Mouse (Mus musculus) olfactory bulb, adult 2 months (tissue): ENCODE results near the gene Cct8.

Experiments used
- CTCF ChIP-seq: fragments of 200-500 bp; IDR thresholded peaks from 2 replicates; pipeline ENCODE4 v1.5.1; 2012; ENCODE audit warnings: low read depth, mild to moderate bottlenecking, low read length, moderate library complexity; ENCODE audit not compliant: insufficient read depth
- POLR2A ChIP-seq: fragments of 200-500 bp; IDR thresholded peaks from 2 replicates; pipeline ENCODE4 v1.6.1; 2012; ENCODE audit warnings: mild to moderate bottlenecking, low read depth, low read length, moderate library complexity; ENCODE audit not compliant: insufficient read depth

DNA sequence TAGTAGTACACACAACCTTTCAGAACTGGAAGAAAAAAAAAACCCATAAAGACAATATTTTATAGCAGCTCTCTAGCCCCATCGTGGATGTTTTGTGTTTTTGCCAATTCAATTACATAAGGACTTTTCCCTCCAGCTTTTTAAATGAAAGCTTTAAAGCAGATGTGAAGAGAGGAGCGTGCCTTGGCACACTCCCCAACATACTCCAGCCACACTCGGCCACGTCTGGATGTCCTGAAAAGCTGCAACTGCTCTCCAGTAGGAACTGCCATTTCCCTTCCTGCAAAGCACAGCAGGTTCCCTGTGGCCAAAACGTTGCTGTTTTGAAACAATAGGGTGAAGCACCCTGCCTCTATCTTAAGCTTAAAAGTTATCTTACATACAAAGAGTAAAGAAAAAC lies 53.4 kb downstream of the Cct8 start:
- TF ChIP-seq CTCF (no peak), POLR2A (no peak)
